Mouse (Mus musculus) intestine, embryonic 14.5 days (tissue): ENCODE measurements at regions not wholly inside any gene's neighbourhood (a gene's known extent, or its start where the extent isn't known, plus 50 kb on each side); places are given as distances from the start of the nearest gene placed in this dataset.

Source experiments
- ATAC-seq: fragments of 200-750 bp; cut with Nextera tagmentation; replicated peaks from 2 replicates; pipeline ENCODE4 v1.8.0; 2017; ENCODE audit warnings: low read depth, moderate number of reproducible peaks, moderate TSS enrichment, moderate library complexity; ENCODE audit not compliant: low FRiP score, low TSS enrichment
- DNase-seq: peaks from one replicate; pipeline ENCODE4 v3.0.0-alpha.2; 2018; ENCODE audit warnings: low spot score
- H3K27ac ChIP-seq: fragments of 300-500 bp; sonication (generic); 2 replicates; pipeline ENCODE4 v1.5.1; 2014; ENCODE audit warnings: low read depth, mild to moderate bottlenecking, control low read depth
- H3K27me3 ChIP-seq: fragments of 300-500 bp; sonication (generic); replicated peaks from 2 replicates; pipeline ENCODE4 v1.6.1; 2014; ENCODE audit warnings: low read length, control low read depth; ENCODE audit not compliant: control insufficient read depth, insufficient read depth
- H3K36me3 ChIP-seq: fragments of 300-500 bp; sonication (generic); 2 replicates; pipeline ENCODE4 v1.6.1; 2014; ENCODE audit warnings: low read length, control low read depth; ENCODE audit not compliant: control insufficient read depth, insufficient read depth
- H3K4me1 ChIP-seq: fragments of 300-500 bp; sonication (generic); replicated peaks from 2 replicates; pipeline ENCODE4 v1.6.1; 2014; ENCODE audit warnings: low read length, control low read depth, mixed read lengths; ENCODE audit not compliant: control insufficient read depth, insufficient read depth
- H3K4me2 ChIP-seq: fragments of 300-500 bp; sonication (generic); 2 replicates; pipeline ENCODE4 v1.6.1; 2014; ENCODE audit warnings: low read length
- H3K4me3 ChIP-seq: fragments of 300-500 bp; sonication (generic); 2 replicates; pipeline ENCODE4 v1.5.1; 2014; ENCODE audit warnings: low read depth, low read length, control low read depth, mixed read lengths
- H3K9ac ChIP-seq: fragments of 300-500 bp; sonication (generic); 2 replicates; pipeline ENCODE4 v1.6.1; 2014; ENCODE audit warnings: mild to moderate bottlenecking, low read length
- H3K9me3 ChIP-seq: fragments of 300-500 bp; sonication (generic); 2 replicates; pipeline ENCODE4 v1.6.1; 2016; ENCODE audit warnings: low read length, control low read depth; ENCODE audit not compliant: control insufficient read depth
- WGBS: fragments of 180-500 bp; shearing (Covaris S2); extraction: QIAGEN DNeasy Blood & Tissue Kit; methylation state at CpG from one replicate; pipeline ENCODE4 v1.1.7; 2014; 5-methylcytosine and 5-hydroxymethylcytosine counted together

- WGBS, result 26% methylated on average over 1 of the region's 1 CpGs
- DNase-seq (no peak), ATAC-seq (no peak)
- Histone ChIP-seq H3K9me3 (no peaks in the 10 kb centered on the region), H3K4me3 (no peak overlapping the region), H3K4me2 (no peak overlapping the region), H3K27ac (no peak overlapping the region), H3K27me3 (no peaks in the 10 kb centered on the region), H3K36me3 (no peaks in the 10 kb centered on the region), H3K9ac (no peak overlapping the region), H3K4me1 (peaks cover 10% of the 10 kb centered on the region; the same call in 1 of the 2 replicates)
These were observed 217.1 kb upstream of the Hes1 start for GRCm38 (mm10) chr16:29847059-29847458.

- H3K4me2 ChIP-seq, result no peak overlapping the region
- peaks cover 10% of the 10 kb centered on the region; the same call in 1 of the 2 replicates for H3K4me1 ChIP-seq
- H3K36me3 ChIP-seq, result no peaks in the 10 kb centered on the region
- H3K27ac ChIP-seq, result no peak overlapping the region
- no peak for ATAC-seq
- 59% methylated on average over 4 of the region's 4 CpGs for WGBS
- no peaks in the 10 kb centered on the region for H3K27me3 ChIP-seq
- DNase-seq, result no peak
- no peaks in the 10 kb centered on the region for H3K9me3 ChIP-seq
- H3K4me3 ChIP-seq, result no peak overlapping the region
- no peak overlapping the region for H3K9ac ChIP-seq
These were observed 216.4 kb upstream of the Hes1 start for GRCm38 (mm10) chr16:29847734-29848133.

- WGBS, result 84% methylated on average over 12 of the region's 12 CpGs
- ATAC-seq (no peak), DNase-seq (no peak)
These were observed 215.7 kb upstream of the Hes1 start for GRCm38 (mm10) chr16:29848527-29848926.

GRCm38 (mm10) chr16:29849511-29849910 is 214.7 kb upstream of the Hes1 start:
- H3K9ac ChIP-seq, result no peak overlapping the region
- DNase-seq (no peak), ATAC-seq (no peak)
- H3K9me3 ChIP-seq, result no peaks in the 10 kb centered on the region
- no peaks in the 10 kb centered on the region for H3K27me3 ChIP-seq
- peaks cover 10% of the 10 kb centered on the region; the same call in 1 of the 2 replicates for H3K4me1 ChIP-seq
- H3K4me2 ChIP-seq, result no peak overlapping the region
- 74% methylated on average over 7 of the region's 7 CpGs for WGBS
- H3K36me3 ChIP-seq, result no peaks in the 10 kb centered on the region
- H3K27ac ChIP-seq, result no peak overlapping the region
- H3K4me3 ChIP-seq, result no peak overlapping the region

More at GRCm38 (mm10) chr16:29848527-29848926, 215.7 kb upstream of the Hes1 start:
- H3K9me3 ChIP-seq, result no peaks in the 10 kb centered on the region
- no peak overlapping the region for H3K9ac ChIP-seq
- H3K4me1 ChIP-seq, result peaks cover 10% of the 10 kb centered on the region; the same call in 1 of the 2 replicates
- no peak overlapping the region for H3K27ac ChIP-seq
- H3K4me3 ChIP-seq, result no peak overlapping the region
- H3K36me3 ChIP-seq, result no peaks in the 10 kb centered on the region
- no peaks in the 10 kb centered on the region for H3K27me3 ChIP-seq
- H3K4me2 ChIP-seq, result no peak overlapping the region

- no peak for DNase-seq
- H3K27me3 ChIP-seq, result no peaks in the 10 kb centered on the region
- H3K9me3 ChIP-seq, result no peaks in the 10 kb centered on the region
- no peak for ATAC-seq
- 69% methylated on average over 3 of the region's 3 CpGs for WGBS
- no peak overlapping the region for H3K4me3 ChIP-seq
- no peak overlapping the region for H3K4me2 ChIP-seq
- H3K4me1 ChIP-seq, result peaks cover 2% of the 10 kb centered on the region; the same call in 1 of the 2 replicates
- no peak overlapping the region for H3K27ac ChIP-seq
- no peak overlapping the region for H3K9ac ChIP-seq
- no peaks in the 10 kb centered on the region for H3K36me3 ChIP-seq
These were observed 213.6 kb upstream of the Hes1 start for GRCm38 (mm10) chr16:29850616-29851015.

GRCm38 (mm10) chr16:29851827-29852226 is 212.4 kb upstream of the Hes1 start:
- Histone ChIP-seq H3K9ac (no peak overlapping the region), H3K4me3 (no peak overlapping the region), H3K9me3 (no peaks in the 10 kb centered on the region), H3K36me3 (no peaks in the 10 kb centered on the region), H3K27me3 (no peaks in the 10 kb centered on the region), H3K27ac (no peak overlapping the region), H3K4me1 (no peaks in the 10 kb centered on the region), H3K4me2 (no peak overlapping the region)
- WGBS, result 21% methylated on average over 9 of the region's 9 CpGs
- DNase-seq (no peak), ATAC-seq (no peak)

- H3K9me3 ChIP-seq, result no peaks in the 10 kb centered on the region
- no peak overlapping the region for H3K4me2 ChIP-seq
- ATAC-seq (no peak), DNase-seq (no peak)
- 81% methylated on average over 9 of the region's 9 CpGs for WGBS
- peaks cover 3% of the 10 kb centered on the region for H3K4me1 ChIP-seq
- no peak overlapping the region for H3K4me3 ChIP-seq
- no peaks in the 10 kb centered on the region for H3K27me3 ChIP-seq
- no peaks in the 10 kb centered on the region for H3K36me3 ChIP-seq
- no peak overlapping the region for H3K27ac ChIP-seq
- H3K9ac ChIP-seq, result no peak overlapping the region
These were observed 209.2 kb upstream of the Hes1 start for GRCm38 (mm10) chr16:29854805-29855565.

GRCm38 (mm10) chr16:29856545-29856944 is 207.6 kb upstream of the Hes1 start:
- 100% methylated on average over 1 of the region's 1 CpGs for WGBS
- no peak for DNase-seq

GRCm38 (mm10) chr16:29858645-29859044 is 205.5 kb upstream of the Hes1 start:
- no peaks in the 10 kb centered on the region for H3K27me3 ChIP-seq
- no peak overlapping the region for H3K4me3 ChIP-seq
- H3K4me1 ChIP-seq, result peaks cover 10% of the 10 kb centered on the region
- 72% methylated on average over 5 of the region's 5 CpGs for WGBS
- H3K9me3 ChIP-seq, result no peaks in the 10 kb centered on the region
- H3K27ac ChIP-seq, result no peak overlapping the region
- H3K9ac ChIP-seq, result no peak overlapping the region
- ATAC-seq, result no peak
- DNase-seq, result no peak
- no peaks in the 10 kb centered on the region for H3K36me3 ChIP-seq
- no peak overlapping the region for H3K4me2 ChIP-seq

More at GRCm38 (mm10) chr16:29856545-29856944, 207.6 kb upstream of the Hes1 start:
- H3K9ac ChIP-seq, result no peak overlapping the region
- H3K9me3 ChIP-seq, result no peaks in the 10 kb centered on the region
- H3K4me2 ChIP-seq, result no peak overlapping the region
- ATAC-seq, result no peak
- H3K4me3 ChIP-seq, result no peak overlapping the region
- no peaks in the 10 kb centered on the region for H3K36me3 ChIP-seq
- H3K27me3 ChIP-seq, result no peaks in the 10 kb centered on the region
- H3K27ac ChIP-seq, result no peak overlapping the region
- peaks cover 10% of the 10 kb centered on the region for H3K4me1 ChIP-seq
